Mouse (Mus musculus) heart, embryonic 12.5 days (tissue): ENCODE data around the gene Rarres2. TPM values are rescaled to one million over a fixed set of nuclear protein-coding genes. Genes with fewer than 3 reads are reported as not detected.

Experiments
- ATAC-seq: fragments of 200-750 bp; cut with Nextera tagmentation; 2 replicates; pipeline ENCODE4 v1.8.0; 2017; ENCODE audit warnings: moderate TSS enrichment, moderate library complexity; ENCODE audit not compliant: insufficient number of reproducible peaks, low FRiP score
- H3K27ac ChIP-seq: fragments of 300-500 bp; sonication (generic); 2 replicates; pipeline ENCODE4 v1.5.1; 2016; ENCODE audit warnings: mild to moderate bottlenecking, moderate library complexity; ENCODE audit not compliant: poor library complexity, severe bottlenecking
- H3K27me3 ChIP-seq: fragments of 300-500 bp; sonication (generic); replicated peaks from 2 replicates; pipeline ENCODE4 v1.6.1; 2016; ENCODE audit warnings: mild to moderate bottlenecking, moderate library complexity
- H3K36me3 ChIP-seq: fragments of 300-500 bp; sonication (generic); 2 replicates; pipeline ENCODE4 v1.6.1; 2016; ENCODE audit warnings: mild to moderate bottlenecking, moderate library complexity
- H3K4me1 ChIP-seq: fragments of 300-500 bp; sonication (generic); replicated peaks from 2 replicates; pipeline ENCODE4 v1.6.1; 2016; ENCODE audit warnings: mild to moderate bottlenecking
- H3K4me2 ChIP-seq: fragments of 300-500 bp; sonication (generic); 2 replicates; pipeline ENCODE4 v1.6.1; 2016; ENCODE audit warnings: mild to moderate bottlenecking, moderate library complexity
- H3K4me3 ChIP-seq: fragments of 300-500 bp; sonication (generic); 2 replicates; pipeline ENCODE4 v1.5.1; 2016; ENCODE audit warnings: mild to moderate bottlenecking
- H3K9ac ChIP-seq: fragments of 300-500 bp; sonication (generic); 2 replicates; pipeline ENCODE4 v1.6.1; 2016; ENCODE audit warnings: mild to moderate bottlenecking, moderate library complexity
- H3K9me3 ChIP-seq: fragments of 300-500 bp; sonication (generic); replicated peaks from 2 replicates; pipeline ENCODE4 v1.6.1; 2016; ENCODE audit warnings: mild to moderate bottlenecking, moderate library complexity
- WGBS: fragments of 180-500 bp; shearing (Covaris S2); methylation state at CpG from one replicate; pipeline ENCODE4 v1.1.7; 2016; 5-methylcytosine and 5-hydroxymethylcytosine counted together
- polyA plus RNA-seq: library from polyadenylated mRNA; unstranded; fragments of >200 nt; fragmentation: Nextera tagmentation; extraction: Ambion mirVana; gene quantifications from 2 replicates; pipeline ENCODE4 v1.2.1, GENCODE M21; 2016

The Rarres2 gene
- polyA plus RNA-seq, 1 experiment from 2014 or later: 26.4 TPM

GRCm38 (mm10) chr6:48596545-48597232 lies 24.1 kb upstream of the Rarres2 start:
- Histone ChIP-seq H3K4me3 (no peak overlapping the region), H3K36me3 (peaks cover 53% of the 10 kb centered on the region), H3K27me3 (no peaks in the 10 kb centered on the region)

GRCm38 (mm10) chr6:48595278-48595677 lies 22.7 kb upstream of the Rarres2 start:
- Histone ChIP-seq H3K9me3 (peaks cover 25% of the 10 kb centered on the region), H3K27ac (no peak overlapping the region), H3K36me3 (peaks cover 52% of the 10 kb centered on the region), H3K4me1 (peaks cover 19% of the 10 kb centered on the region), H3K27me3 (no peaks in the 10 kb centered on the region), H3K9ac (peak overlapping the region; percentile 95; the same call in 1 of the 2 replicates), H3K4me2 (peak overlapping the region; percentile 88), H3K4me3 (peak overlapping the region; percentile 92)
- no peak for ATAC-seq
- WGBS: 67% methylated on average over 1 of the region's 1 CpGs

More at GRCm38 (mm10) chr6:48596545-48597232, 24.1 kb upstream of the Rarres2 start:
- no peak for ATAC-seq
- WGBS: 91% methylated on average over 45 of the region's 45 CpGs
- H3K27ac ChIP-seq: no peak overlapping the region
- peaks cover 25% of the 10 kb centered on the region for H3K9me3 ChIP-seq
- H3K4me2 ChIP-seq: no peak overlapping the region
- peaks cover 24% of the 10 kb centered on the region for H3K4me1 ChIP-seq
- H3K9ac ChIP-seq: no peak overlapping the region

GRCm38 (mm10) chr6:48594043-48594738 lies 21.6 kb upstream of the Rarres2 start:
- ATAC-seq: peak; percentile 44
- H3K9me3 ChIP-seq: peaks cover 25% of the 10 kb centered on the region
- peak overlapping the region; percentile 95 for H3K9ac ChIP-seq
- H3K36me3 ChIP-seq: peaks cover 42% of the 10 kb centered on the region
- peak overlapping the region; percentile 88 for H3K4me2 ChIP-seq
- WGBS: under 1% methylated on average over 39 of the region's 41 CpGs
- H3K4me1 ChIP-seq: peaks cover 29% of the 10 kb centered on the region
- H3K27me3 ChIP-seq: no peaks in the 10 kb centered on the region
- peak overlapping the region; percentile 93 for H3K27ac ChIP-seq
- H3K4me3 ChIP-seq: peak overlapping the region; percentile 92

- no peaks in the 10 kb centered on the region for H3K27me3 ChIP-seq
- H3K4me3 ChIP-seq: peak within 1 kb of the TSS; percentile 92
- H3K9ac ChIP-seq: peak within 1 kb of the TSS; percentile 95
- peak within 1 kb of the TSS; percentile 93 for H3K27ac ChIP-seq
- peaks cover 25% of the 10 kb centered on the region for H3K9me3 ChIP-seq
- H3K4me2 ChIP-seq: peak within 1 kb of the TSS; percentile 88
- 9% methylated on average over 44 of the region's 45 CpGs for WGBS
- peaks cover 33% of the 10 kb centered on the region for H3K4me1 ChIP-seq
- ATAC-seq: peak; percentile 93
- H3K36me3 ChIP-seq: peaks cover 34% of the 10 kb centered on the region
Measured at GRCm38 (mm10) chr6:48593158-48594042, 20.8 kb upstream of the Rarres2 start, which contains the start of the genes Repin1 and Gm44965. Repin1 (plus strand) TSS chr6:48593883. Gm44965 (plus strand) TSS chr6:48593941.

- Histone ChIP-seq H3K4me1 (peaks cover 33% of the 10 kb centered on the region), H3K27me3 (no peaks in the 10 kb centered on the region), H3K4me2 (no peak overlapping the region), H3K4me3 (no peak overlapping the region), H3K36me3 (peaks cover 18% of the 10 kb centered on the region), H3K9me3 (peaks cover 10% of the 10 kb centered on the region), H3K27ac (no peak overlapping the region), H3K9ac (no peak overlapping the region)
- ATAC-seq: no peak
- WGBS: 84% methylated on average over 6 of the region's 6 CpGs
Measured at GRCm38 (mm10) chr6:48591871-48592270, 19.3 kb upstream of the Rarres2 start.

- Histone ChIP-seq H3K9me3 (peaks cover 4% of the 10 kb centered on the region), H3K4me1 (peaks cover 33% of the 10 kb centered on the region), H3K4me3 (no peak overlapping the region), H3K36me3 (peaks cover 13% of the 10 kb centered on the region), H3K27me3 (no peaks in the 10 kb centered on the region), H3K27ac (no peak overlapping the region), H3K9ac (no peak overlapping the region), H3K4me2 (no peak overlapping the region)
- WGBS: 91% methylated on average over 3 of the region's 3 CpGs
- no peak for ATAC-seq
Measured at GRCm38 (mm10) chr6:48591221-48591845, 18.7 kb upstream of the Rarres2 start.

- H3K4me3 ChIP-seq: no peak within 1 kb of the TSS
- H3K4me1 ChIP-seq: peaks cover 18% of the 10 kb centered on the region
- WGBS: 20% methylated on average over 6 of the region's 6 CpGs
- no peaks in the 10 kb centered on the region for H3K27me3 ChIP-seq
- 0 out of 2 replicates have a peak, but pooled peaks cover 3% of the 10 kb centered on the region for H3K9me3 ChIP-seq
- H3K27ac ChIP-seq: peak within 1 kb of the TSS; percentile 82
- peak within 1 kb of the TSS; percentile 43 for H3K9ac ChIP-seq
- H3K36me3 ChIP-seq: no peaks in the 10 kb centered on the region
- peak within 1 kb of the TSS; percentile 35; the same call in 1 of the 2 replicates for H3K4me2 ChIP-seq
- no peak for ATAC-seq
Measured at GRCm38 (mm10) chr6:48589194-48589750, 16.7 kb upstream of the Rarres2 start, which contains the start of gene Gm45021. Gm45021 (plus strand) TSS chr6:48589610.

GRCm38 (mm10) chr6:48582037-48582436 lies 9.4 kb upstream of the Rarres2 start:
- ATAC-seq: no peak
- H3K9ac ChIP-seq: 0 out of 2 replicates have a peak overlapping the region, but pooled peaks have one; percentile 32
- 70% methylated on average over 3 of the region's 3 CpGs for WGBS

GRCm38 (mm10) chr6:48581257-48581656 lies 8.7 kb upstream of the Rarres2 start:
- no peaks in the 10 kb centered on the region for H3K36me3 ChIP-seq
- H3K4me2 ChIP-seq: no peak overlapping the region; the same call in 1 of the 2 replicates
- no peak for ATAC-seq
- 0 out of 2 replicates have a peak, but pooled peaks cover 3% of the 10 kb centered on the region for H3K9me3 ChIP-seq
- H3K4me1 ChIP-seq: peaks cover 34% of the 10 kb centered on the region
- no peak overlapping the region for H3K4me3 ChIP-seq
- peak overlapping the region; percentile 60; the same call in 1 of the 2 replicates for H3K27ac ChIP-seq
- WGBS: 8% methylated on average over 3 of the region's 3 CpGs
- no peaks in the 10 kb centered on the region for H3K27me3 ChIP-seq
- H3K9ac ChIP-seq: peak overlapping the region; percentile 18; the same call in 1 of the 2 replicates

More at GRCm38 (mm10) chr6:48582037-48582436, 9.4 kb upstream of the Rarres2 start:
- no peaks in the 10 kb centered on the region for H3K36me3 ChIP-seq
- no peak overlapping the region for H3K27ac ChIP-seq
- no peaks in the 10 kb centered on the region for H3K27me3 ChIP-seq
- H3K4me1 ChIP-seq: peaks cover 34% of the 10 kb centered on the region
- H3K9me3 ChIP-seq: 0 out of 2 replicates have a peak, but pooled peaks cover 3% of the 10 kb centered on the region
- no peak overlapping the region for H3K4me3 ChIP-seq
- H3K4me2 ChIP-seq: no peak overlapping the region

GRCm38 (mm10) chr6:48579215-48579648 lies 6.6 kb upstream of the Rarres2 start:
- peak; percentile 34; the same call in 1 of the 2 replicates for ATAC-seq
- Histone ChIP-seq H3K4me1 (peaks cover 35% of the 10 kb centered on the region), H3K27ac (peak overlapping the region; percentile 74), H3K4me2 (peak overlapping the region; percentile 44), H3K9ac (peak overlapping the region; percentile 17; the same call in 1 of the 2 replicates), H3K4me3 (no peak overlapping the region), H3K27me3 (no peaks in the 10 kb centered on the region), H3K9me3 (no peaks in the 10 kb centered on the region), H3K36me3 (no peaks in the 10 kb centered on the region)
- 11% methylated on average over 5 of the region's 5 CpGs for WGBS
